Mouse (Mus musculus) olfactory bulb, adult 2 months (tissue): ENCODE results near the gene Tbc1d4.

Source experiments
- CTCF ChIP-seq: fragments of 200-500 bp; IDR thresholded peaks from 2 replicates; pipeline ENCODE4 v1.5.1; 2012; ENCODE audit warnings: low read depth, mild to moderate bottlenecking, low read length, moderate library complexity; ENCODE audit not compliant: insufficient read depth
- POLR2A ChIP-seq: fragments of 200-500 bp; IDR thresholded peaks from 2 replicates; pipeline ENCODE4 v1.6.1; 2012; ENCODE audit warnings: mild to moderate bottlenecking, low read depth, low read length, moderate library complexity; ENCODE audit not compliant: insufficient read depth

DNA sequence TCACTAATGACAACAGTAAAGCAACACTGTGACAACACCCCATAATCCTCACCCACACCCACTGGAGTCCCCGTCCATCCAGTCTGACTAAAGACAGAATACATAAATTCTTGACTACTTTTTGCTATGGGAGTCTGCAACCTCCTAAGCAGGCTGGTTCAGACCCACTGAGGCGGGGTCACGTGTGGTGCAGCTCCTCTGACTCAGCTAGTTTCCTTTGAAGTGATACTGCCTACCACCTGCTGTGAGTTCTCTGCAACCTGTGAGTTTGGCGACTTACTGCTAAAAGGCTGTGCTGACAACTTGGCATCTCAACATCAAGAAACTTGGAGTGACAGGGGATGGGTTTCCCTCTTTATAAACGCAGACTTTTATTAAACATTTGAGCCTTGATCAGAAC lies 163.8 kb downstream of the Tbc1d4 start:
- TF ChIP-seq CTCF (no peak), POLR2A (no peak)
